Mouse (Mus musculus) CH12.LX (cell line): ENCODE measurements at regions not wholly inside any gene's neighbourhood (a gene's known extent, or its start where the extent isn't known, plus 50 kb on each side); places are given as distances from the start of the nearest gene placed in this dataset.

Experiments used
- DNase-seq: peaks from one replicate; pipeline ENCODE4 v3.0.0-alpha.2; 2013; ENCODE audit errors: extremely low read depth
- H3K27ac ChIP-seq: 2 replicates; pipeline ENCODE4 v1.5.1; 2012; ENCODE audit warnings: low read depth, mild to moderate bottlenecking, control low read depth, moderate library complexity; ENCODE audit not compliant: insufficient read depth
- H3K27me3 ChIP-seq: replicated peaks from 2 replicates; pipeline ENCODE3; 2012; ENCODE audit warnings: inconsistent platforms
- H3K36me3 ChIP-seq, 2 experiments: replicated peaks in 1 of 2; 2 replicates each; pipeline versions ENCODE3 to v1.6.1; 2012; ENCODE audit warnings: inconsistent platforms in 1 of 2, low read length in 1 of 2, mild to moderate bottlenecking in 1 of 2, mixed read lengths in 1 of 2, moderate library complexity in 1 of 2; ENCODE audit not compliant: control insufficient read depth in 1 of 2, insufficient read depth in 1 of 2
- H3K4me1 ChIP-seq, 2 experiments: 2 replicates each; pipeline ENCODE4 v1.6.1; 2012; ENCODE audit warnings: inconsistent platforms in 1 of 2, moderate library complexity in 1 of 2; ENCODE audit not compliant: insufficient read depth in 2 of 2, control insufficient read depth in 1 of 2
- H3K4me2 ChIP-seq: 2 replicates; pipeline ENCODE4 v1.6.1; 2012; ENCODE audit warnings: low read depth, mild to moderate bottlenecking, control low read depth; ENCODE audit not compliant: poor library complexity, insufficient read depth, severe bottlenecking
- H3K4me3 ChIP-seq, 3 experiments: fragments of 150-350 bp in 1 of 3; sonication (generic) in 1 of 3; replicated peaks in 1 of 3; 2 replicates each; pipeline versions ENCODE3 to v1.5.1; 2011 to 2012; ENCODE audit warnings: low read depth in 2 of 3, low read length in 2 of 3, mild to moderate bottlenecking in 2 of 3, moderate library complexity in 2 of 3, control low read depth in 1 of 3, improper control_type of control experiment in 1 of 3, inconsistent platforms in 1 of 3, mixed read lengths in 1 of 3; ENCODE audit not compliant: poor library complexity in 1 of 3
- H3K79me2 ChIP-seq: replicated peaks from 2 replicates; pipeline ENCODE4 v1.6.1; 2012; ENCODE audit warnings: mild to moderate bottlenecking, moderate library complexity; ENCODE audit not compliant: control insufficient read depth, poor library complexity, insufficient read depth, severe bottlenecking; ENCODE audit errors: extremely low read depth
- H3K9ac ChIP-seq: 2 replicates; pipeline ENCODE4 v1.6.1; 2012; ENCODE audit warnings: low read depth, mild to moderate bottlenecking, control low read depth, moderate library complexity; ENCODE audit not compliant: insufficient read depth
- H3K9me3 ChIP-seq: replicated peaks from 2 replicates; pipeline ENCODE3; 2012; ENCODE audit warnings: low read length, inconsistent platforms, mixed read lengths
- CHD1 ChIP-seq: IDR thresholded peaks from 2 replicates; pipeline ENCODE4 v1.6.1; 2012; ENCODE audit warnings: low read depth, low read length, improper control_type of control experiment, inconsistent platforms
- E2F4 ChIP-seq: IDR thresholded peaks from 2 replicates; pipeline ENCODE4 v1.6.1; 2011; ENCODE audit warnings: low read depth, low read length, improper control_type of control experiment; ENCODE audit not compliant: insufficient replicate concordance
- ELF1 ChIP-seq: IDR thresholded peaks from 2 replicates; pipeline ENCODE4 v1.6.1; 2014; ENCODE audit warnings: low read depth, mild to moderate bottlenecking, inconsistent platforms, low read length, improper control_type of control experiment
- EP300 ChIP-seq: IDR thresholded peaks from 2 replicates; pipeline ENCODE4 v1.6.1; 2011; ENCODE audit warnings: low read length, improper control_type of control experiment
- ETS1 ChIP-seq: conservative IDR thresholded peaks from 2 replicates; pipeline ENCODE4 v1.6.1; 2012; ENCODE audit warnings: low read depth, mild to moderate bottlenecking, inconsistent platforms, low read length, improper control_type of control experiment, moderate library complexity
- GABPA ChIP-seq: IDR thresholded peaks from 2 replicates; pipeline ENCODE4 v1.6.1; 2012; ENCODE audit warnings: low read depth, low read length, improper control_type of control experiment, inconsistent platforms; ENCODE audit not compliant: insufficient replicate concordance
- IRF4 ChIP-seq: IDR thresholded peaks from 2 replicates; pipeline ENCODE4 v1.6.1; 2014; ENCODE audit warnings: low read depth, mild to moderate bottlenecking, inconsistent platforms, low read length, improper control_type of control experiment
- JUN ChIP-seq: IDR thresholded peaks from 2 replicates; pipeline ENCODE4 v1.6.1; 2011; ENCODE audit warnings: low read depth, mild to moderate bottlenecking, low read length, improper control_type of control experiment, moderate library complexity; ENCODE audit not compliant: insufficient read depth
- MAFK ChIP-seq: IDR thresholded peaks from 2 replicates; pipeline ENCODE4 v1.6.1; 2011; ENCODE audit warnings: low read length, improper control_type of control experiment; ENCODE audit not compliant: insufficient replicate concordance
- MEF2A ChIP-seq: IDR thresholded peaks from 2 replicates; pipeline ENCODE4 v1.6.1; 2014; ENCODE audit warnings: low read depth, mild to moderate bottlenecking, inconsistent platforms, low read length, improper control_type of control experiment, borderline replicate concordance
- MXI1 ChIP-seq: IDR thresholded peaks from 2 replicates; pipeline ENCODE4 v1.6.1; 2011; ENCODE audit warnings: mild to moderate bottlenecking, low read depth, low read length, improper control_type of control experiment
- NRF1 ChIP-seq: IDR thresholded peaks from 2 replicates; pipeline ENCODE4 v1.6.1; 2014; ENCODE audit warnings: low read depth, mild to moderate bottlenecking, inconsistent platforms, low read length, improper control_type of control experiment, moderate library complexity
- PAX5 ChIP-seq: IDR thresholded peaks from 2 replicates; pipeline ENCODE4 v1.6.1; 2012; ENCODE audit warnings: low read length, inconsistent platforms, mixed read lengths
- POLR2AphosphoS2 ChIP-seq: IDR thresholded peaks from 2 replicates; pipeline ENCODE4 v1.6.1; 2011; ENCODE audit warnings: low read depth, low read length, improper control_type of control experiment
- TBP ChIP-seq: conservative IDR thresholded peaks from 2 replicates; pipeline ENCODE4 v1.6.1; 2011; ENCODE audit warnings: low read depth, low read length, improper control_type of control experiment
- TCF12 ChIP-seq: IDR thresholded peaks from 2 replicates; pipeline ENCODE4 v1.6.1; 2014; ENCODE audit warnings: low read depth, mild to moderate bottlenecking, inconsistent platforms, low read length, improper control_type of control experiment
- USF1 ChIP-seq: IDR thresholded peaks from 2 replicates; pipeline ENCODE4 v1.6.1; 2014; ENCODE audit warnings: low read depth, mild to moderate bottlenecking, inconsistent platforms, low read length, improper control_type of control experiment
- USF2 ChIP-seq: conservative IDR thresholded peaks from 2 replicates; pipeline ENCODE4 v1.6.1; 2011; ENCODE audit warnings: low read depth, low read length, improper control_type of control experiment
- ZMIZ1 ChIP-seq: IDR thresholded peaks from 2 replicates; pipeline ENCODE4 v1.6.1; 2012; ENCODE audit warnings: low read depth, mild to moderate bottlenecking, inconsistent platforms, low read length, improper control_type of control experiment
- ZNF384 ChIP-seq: IDR thresholded peaks from 2 replicates; pipeline ENCODE4 v1.6.1; 2012; ENCODE audit warnings: low read depth, low read length, improper control_type of control experiment, inconsistent platforms
- dilution Hi-C: fragments of 300-500 bp; cut with MboI; formaldehyde crosslinking; loops from 2 replicates; pipeline ENCODE4 v1.14.3; 2020; ENCODE audit warnings: low sequenced_read_pairs; ENCODE audit not compliant: extremely low pct_unique_long_range_greater_than_20kb, extremely low pct_ligation_motif_present
- in situ Hi-C: fragments of 300-500 bp; cut with MboI; formaldehyde crosslinking; loops from 3 replicates; pipeline ENCODE4 v1.14.3; 2019; ENCODE audit warnings: low sequenced_read_pairs, low pct_ligation_motif_present, low pct_unique_long_range_greater_than_20kb, mixed read lengths

- Histone ChIP-seq H3K27me3 (no peaks in the 10 kb centered on the region), H3K79me2 (no peaks in the 10 kb centered on the region), H3K27ac (no peak overlapping the region), H3K9ac (no peak overlapping the region), H3K4me1 (peaks cover 0 to 14% of the 10 kb centered on the region in 2 experiments; a peak in 3 of 4 replicates), H3K9me3 (no peaks in the 10 kb centered on the region), H3K4me2 (no peak overlapping the region), H3K36me3 (no peaks in the 10 kb centered on the region), H3K4me3 (no peak overlapping the region)
- TF ChIP-seq MAFK (no peak), JUN (no peak), MEF2A (no peak), EP300 (no peak), ZNF384 (no peak), CHD1 (no peak), POLR2AphosphoS2 (no peak), E2F4 (no peak), IRF4 (no peak)
- no peak for DNase-seq
- in situ Hi-C loops (no loop called here), dilution Hi-C loops (no loop called here)
Observed at GRCm38 (mm10) chr1:161707049-161707448, 81.2 kb downstream of the Fasl start.

- in situ Hi-C loops: no loop called here
- no peak overlapping the region for H3K27ac ChIP-seq
Observed at GRCm38 (mm10) chr1:161704961-161705360, 83.3 kb downstream of the Fasl start.

GRCm38 (mm10) chr1:161704527-161704926 is 83.8 kb downstream of the Fasl start:
- no peak overlapping the region for H3K4me3 ChIP-seq
- no peak overlapping the region for H3K27ac ChIP-seq
- TF ChIP-seq GABPA (no peak), EP300 (no peak), PAX5 (no peak)
- TF ChIP-seq, all 38 proteins: peak for 0
- Histone ChIP-seq H3K27me3 (no peaks in the 10 kb centered on the region), H3K9ac (no peak overlapping the region), H3K79me2 (no peaks in the 10 kb centered on the region), H3K4me2 (no peak overlapping the region), H3K36me3 (no peaks in the 10 kb centered on the region), H3K9me3 (no peaks in the 10 kb centered on the region), H3K4me1 (peaks cover 0 to 14% of the 10 kb centered on the region in 2 experiments; a peak in 3 of 4 replicates)
- in situ Hi-C loops (no loop called here), dilution Hi-C loops (no loop called here)
- no peak for DNase-seq

More at GRCm38 (mm10) chr1:161704961-161705360, 83.3 kb downstream of the Fasl start:
- H3K4me3 ChIP-seq: no peak overlapping the region
- no peak for TF ChIP-seq NRF1
- TF ChIP-seq PAX5: no peak
- no peak for TF ChIP-seq TCF12
- TF ChIP-seq ZMIZ1: no peak
- TF ChIP-seq ELF1: no peak
- TF ChIP-seq MXI1: no peak
- no peak for TF ChIP-seq USF1
- TF ChIP-seq EP300: no peak
- TF ChIP-seq TBP: no peak
- TF ChIP-seq USF2: no peak
- TF ChIP-seq JUN: no peak
- TF ChIP-seq ETS1: no peak
- no peak for TF ChIP-seq POLR2AphosphoS2
- H3K4me1 ChIP-seq: peaks cover 0 to 14% of the 10 kb centered on the region in 2 experiments; a peak in 3 of 4 replicates
- H3K4me2 ChIP-seq: no peak overlapping the region
- no peak for DNase-seq
- H3K9ac ChIP-seq: no peak overlapping the region
- dilution Hi-C loops: no loop called here
- no peaks in the 10 kb centered on the region for H3K36me3 ChIP-seq
- no peaks in the 10 kb centered on the region for H3K27me3 ChIP-seq
- no peaks in the 10 kb centered on the region for H3K79me2 ChIP-seq
- H3K9me3 ChIP-seq: no peaks in the 10 kb centered on the region
